Mouse (Mus musculus) heart, adult 2 months (tissue): ENCODE results near the gene Rrm1. TPM values are rescaled to one million over a fixed set of nuclear protein-coding genes. Genes with fewer than 3 reads are reported as not detected.
"Not testable (repeated sequence)": the region's sequence is repeated elsewhere in the genome, so short reads cannot be mapped to it uniquely, and the experiment has no call there.

Source experiments
- DNase-seq, 2 experiments: peaks; one replicate each; pipeline ENCODE4 v3.0.0; 2021
- H3K27ac ChIP-seq: fragments of 200-600 bp; 2 replicates; pipeline ENCODE4 v1.8.1; 2022
- H3K27me3 ChIP-seq: fragments of 200-500 bp; 2 replicates; pipeline ENCODE4 v1.6.1; 2012; ENCODE audit warnings: mild to moderate bottlenecking, low read length, inconsistent platforms, mixed read lengths; ENCODE audit not compliant: control insufficient read depth, insufficient read depth
- H3K36me3 ChIP-seq: fragments of 200-500 bp; 2 replicates; pipeline ENCODE4 v1.6.1; 2012; ENCODE audit warnings: low read length, inconsistent platforms; ENCODE audit not compliant: control insufficient read depth, insufficient read depth
- H3K4me1 ChIP-seq: fragments of 200-500 bp; 2 replicates; pipeline ENCODE4 v1.6.1; 2011; ENCODE audit warnings: low read length; ENCODE audit not compliant: control insufficient read depth, insufficient read depth
- H3K4me3 ChIP-seq: fragments of 200-600 bp; 2 replicates; pipeline ENCODE4 v1.8.1; 2022
- H3K79me2 ChIP-seq: fragments of 200-500 bp; replicated peaks from 2 replicates; pipeline ENCODE4 v1.6.1; 2012; ENCODE audit warnings: mild to moderate bottlenecking, inconsistent platforms, low read length, moderate library complexity, mixed read lengths; ENCODE audit not compliant: control insufficient read depth, insufficient read depth
- H3K9ac ChIP-seq: fragments of 200-500 bp; 2 replicates; pipeline ENCODE4 v1.6.1; 2012; ENCODE audit warnings: low read depth, mild to moderate bottlenecking, control low read depth, inconsistent platforms, low read length, mixed read lengths
- CTCF ChIP-seq: fragments of 200-600 bp; IDR thresholded peaks from 2 replicates; pipeline ENCODE4 v1.8.1; 2022; ENCODE audit warnings: antibody characterized with exemption, mild to moderate bottlenecking, moderate library complexity
- EP300 ChIP-seq: fragments of 200-500 bp; IDR thresholded peaks from 2 replicates; pipeline ENCODE4 v1.6.1; 2011; ENCODE audit warnings: low read depth, low read length, control low read depth; ENCODE audit not compliant: insufficient read depth
- POLR2A ChIP-seq: fragments of 200-500 bp; IDR thresholded peaks from 2 replicates; pipeline ENCODE4 v1.6.1; 2011; ENCODE audit warnings: mild to moderate bottlenecking, low read depth, low read length, control low read depth; ENCODE audit not compliant: insufficient read depth
- WGBS: fragments of 180-500 bp; shearing (Covaris S2); methylation state at CpG from one replicate; pipeline ENCODE4 v1.1.7; 2018; 5-methylcytosine and 5-hydroxymethylcytosine counted together
- intact Hi-C: fragments of 180-260 bp; cut with DNase I; formaldehyde crosslinking; loops from one replicate; pipeline ENCODE4 v1.15.1; 2025
- polyA plus RNA-seq: library from polyadenylated mRNA; depleted of rRNA; stranded (reverse); fragments of >200 nt; gene quantifications from 2 replicates; pipeline ENCODE4 v1.2.3, GENCODE M21; 2012
- total RNA-seq, 2 experiments: library from RNA; stranded (reverse); gene quantifications; 2 replicates each; pipeline ENCODE4 v1.2.3; 2021

Rrm1 gene
- total and polyA plus RNA-seq, 3 experiments, result 4.4 to 9.9 (median 9.6) TPM

DNA sequence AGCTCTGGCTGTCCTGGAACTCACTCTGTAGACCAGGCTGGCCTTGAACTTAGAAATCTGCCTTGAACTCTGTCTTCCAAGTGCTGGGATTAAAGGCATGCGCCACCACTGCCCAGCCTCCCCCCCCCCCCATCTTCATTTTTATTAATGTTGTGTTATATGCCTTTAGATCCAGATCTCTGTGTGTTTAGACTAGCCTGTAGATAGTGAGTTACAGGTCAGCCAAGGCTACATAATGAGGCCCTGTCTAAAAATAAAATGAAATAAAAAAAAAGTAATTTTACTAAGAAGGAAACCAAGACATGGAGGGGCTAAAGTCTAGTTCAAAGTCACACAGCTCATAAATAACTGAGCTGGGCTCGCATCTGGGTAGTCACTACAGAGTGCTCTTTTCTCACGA lies 37.4 kb downstream of the Rrm1 start:
- Histone ChIP-seq H3K9ac (no peak overlapping the region), H3K27me3 (no peaks in the 10 kb centered on the region), H3K4me3 (no peak overlapping the region), H3K27ac (no peak overlapping the region), H3K36me3 (no peaks in the 10 kb centered on the region), H3K4me1 (peaks cover 3% of the 10 kb centered on the region), H3K79me2 (no peaks in the 10 kb centered on the region)
- DNase-seq, result no peak
- WGBS, result 86% methylated on average over 3 of the region's 3 CpGs
- no peak for TF ChIP-seq EP300
- no peak for TF ChIP-seq CTCF
- no peak for TF ChIP-seq POLR2A
- intact Hi-C loops, result no loop called here

- intact Hi-C loops, result no loop called here
- no peaks in the 10 kb centered on the region for H3K36me3 ChIP-seq
- H3K27ac ChIP-seq, result no peak overlapping the region
- peaks cover 3% of the 10 kb centered on the region for H3K4me1 ChIP-seq
- no peak for DNase-seq
- no peaks in the 10 kb centered on the region for H3K79me2 ChIP-seq
- TF ChIP-seq CTCF, result no peak
- no peaks in the 10 kb centered on the region for H3K27me3 ChIP-seq
- H3K4me3 ChIP-seq, result no peak overlapping the region
- 31% methylated on average over 5 of the region's 5 CpGs for WGBS
- no peak overlapping the region for H3K9ac ChIP-seq
Observed at GRCm38 (mm10) chr7:102479368-102480078, 38.0 kb downstream of the Rrm1 start.

DNA sequence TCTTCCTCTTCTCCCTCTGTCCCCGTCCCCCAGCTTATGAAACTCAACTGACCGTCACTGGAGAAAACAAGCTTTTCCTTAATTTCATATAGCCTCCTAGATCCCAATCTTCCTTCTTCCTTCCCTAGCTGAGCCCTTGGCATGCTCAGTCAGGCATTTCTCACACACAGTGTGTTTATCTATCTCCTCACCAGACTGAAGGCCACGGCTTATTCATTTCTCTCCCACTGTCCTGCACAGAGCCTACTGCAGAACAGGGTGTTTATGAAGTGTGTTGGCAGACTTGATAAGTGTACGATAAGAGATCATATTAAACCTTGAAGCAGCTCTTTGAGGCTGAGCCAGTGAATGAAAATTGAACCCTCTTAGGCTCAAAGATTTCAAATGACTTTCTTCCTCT lies 39.3 kb downstream of the Rrm1 start:
- TF ChIP-seq CTCF (no peak), EP300 (no peak), POLR2A (no peak)
- Histone ChIP-seq H3K4me3 (no peak overlapping the region), H3K4me1 (peaks cover 3% of the 10 kb centered on the region), H3K9ac (no peak overlapping the region), H3K27me3 (no peaks in the 10 kb centered on the region), H3K36me3 (no peaks in the 10 kb centered on the region), H3K27ac (no peak overlapping the region), H3K79me2 (no peaks in the 10 kb centered on the region)
- intact Hi-C loops, result no loop called here
- WGBS, result 59% methylated on average over 4 of the region's 4 CpGs
- DNase-seq, result no peak

DNA sequence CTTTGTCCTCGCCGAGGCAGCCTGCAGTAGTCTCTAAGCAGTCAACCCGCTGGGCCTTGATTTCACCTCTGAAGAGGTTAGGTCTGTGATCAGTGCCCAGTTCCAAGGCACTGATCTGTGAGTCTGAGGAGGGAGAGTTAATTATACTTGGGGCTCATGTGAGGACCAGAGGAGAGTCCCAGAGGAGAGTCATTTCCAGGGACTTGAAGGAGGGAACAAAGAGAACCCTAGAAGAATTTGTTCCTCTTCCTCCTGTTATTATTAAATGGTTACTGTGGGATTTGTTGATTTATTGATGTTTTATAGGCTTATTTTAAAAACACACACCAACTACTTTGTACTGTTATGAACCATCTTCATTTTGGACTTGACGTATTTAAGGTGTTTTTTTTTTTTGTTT lies 40.1 kb downstream of the Rrm1 start, which contains the start of gene Olfr543:
Gene Olfr543 (minus strand): TSS at position 101 of the 400 bp plus-strand sequence.
- Histone ChIP-seq H3K27ac (no peak within 1 kb of the TSS), H3K4me1 (peaks cover 3% of the 10 kb centered on the region), H3K9ac (no peak within 1 kb of the TSS), H3K36me3 (no peaks in the 10 kb centered on the region), H3K4me3 (no peak within 1 kb of the TSS), H3K79me2 (no peaks in the 10 kb centered on the region), H3K27me3 (no peaks in the 10 kb centered on the region)
- intact Hi-C loops, result no loop called here
- 98% methylated on average over 4 of the region's 4 CpGs for WGBS
- TF ChIP-seq EP300, result no peak
- DNase-seq, result no peak

- intact Hi-C loops, result no loop called here
- Histone ChIP-seq H3K4me1 (peaks cover 3% of the 10 kb centered on the region), H3K9ac (no peak overlapping the region), H3K4me3 (no peak overlapping the region), H3K79me2 (no peaks in the 10 kb centered on the region), H3K36me3 (no peaks in the 10 kb centered on the region), H3K27ac (no peak overlapping the region), H3K27me3 (no peaks in the 10 kb centered on the region)
- TF ChIP-seq CTCF, result no peak
- no peak for TF ChIP-seq EP300
- TF ChIP-seq POLR2A, result no peak
- 40% methylated on average over 2 of the region's 2 CpGs for WGBS
- no peak for DNase-seq
Observed at GRCm38 (mm10) chr7:102483665-102484064, 42.2 kb downstream of the Rrm1 start.

DNA sequence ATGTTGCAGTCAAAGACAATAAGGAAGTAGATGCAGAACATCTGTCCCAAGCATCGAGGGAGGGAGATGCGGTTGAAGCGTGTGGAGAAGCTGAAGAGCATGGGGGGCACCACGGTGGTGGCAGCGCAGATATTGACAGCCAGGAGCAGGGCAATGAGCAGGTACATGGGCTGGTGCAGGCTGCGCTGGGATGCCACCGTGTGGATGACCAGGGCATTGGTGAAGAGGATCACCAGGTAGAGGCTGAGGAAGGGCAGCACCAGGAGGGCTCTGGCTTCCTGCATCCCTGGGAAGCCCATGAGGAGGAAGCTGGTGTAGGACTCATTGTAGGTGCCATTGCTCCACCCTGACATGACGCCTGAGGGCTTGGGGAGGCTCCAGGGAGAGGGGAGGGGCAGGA lies 43.3 kb downstream of the Rrm1 start:
- H3K27ac ChIP-seq, H3K4me3 ChIP-seq, intact Hi-C loops, H3K4me1 ChIP-seq, H3K27me3 ChIP-seq, H3K36me3 ChIP-seq, H3K79me2 ChIP-seq, DNase-seq, H3K9ac ChIP-seq: not testable (repeated sequence)
- WGBS, result 72% methylated on average over 8 of the region's 8 CpGs
